Mouse (Mus musculus): ENCODE results near the gene Rassf4. TPM values are rescaled to one million over a fixed set of nuclear protein-coding genes. Genes with fewer than 3 reads are reported as not detected.
"Not testable (repeated sequence)": the region's sequence is repeated elsewhere in the genome, so short reads cannot be mapped to it uniquely, and the experiment has no call there.

The Rassf4 gene
- polyA plus RNA-seq, 1 experiment from 2014 or later, result 6.2 TPM

DNA sequence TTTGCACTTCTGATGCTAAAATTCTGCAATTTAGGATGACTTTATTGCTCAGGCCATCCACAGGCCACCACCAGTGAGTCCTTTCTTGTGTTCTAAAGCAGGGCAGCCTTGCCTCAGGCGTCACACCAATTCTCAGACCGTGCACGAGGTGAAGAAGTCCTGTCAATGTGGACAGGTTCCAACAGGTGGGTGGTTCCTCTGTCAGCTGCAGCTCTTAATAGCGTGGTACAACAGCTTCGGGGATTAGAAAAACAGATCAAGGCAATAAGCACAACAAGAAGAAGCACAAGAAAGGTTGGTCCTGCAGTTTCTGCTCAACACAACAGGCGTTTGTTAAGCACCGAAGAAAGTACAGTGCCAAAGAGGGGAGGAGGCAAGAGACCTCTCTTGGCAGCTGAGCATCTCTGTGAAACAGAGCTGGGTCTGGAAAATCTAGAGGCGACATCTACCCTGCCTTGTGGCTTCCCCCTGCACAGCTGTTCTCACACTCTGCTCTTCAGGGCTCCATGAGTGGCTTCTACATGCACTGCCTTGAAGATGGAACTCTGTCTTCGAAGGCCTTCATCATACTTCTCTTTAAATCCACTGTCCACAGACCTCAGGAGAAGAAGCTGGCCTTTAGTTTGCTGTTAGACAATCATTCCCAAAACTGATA is 37.0 kb downstream of the Rassf4 start:
- WGBS, result 53% methylated on average over 9 of the region's 9 CpGs
- ATAC-seq (replicated peaks; ENCODE audit: extremely low read depth, insufficient read depth, low FRiP score), result no peak
- no peak overlapping the region for H3K9ac ChIP-seq (ENCODE audit: low read length)
- H3K4me1 ChIP-seq (ENCODE audit: control insufficient read depth, insufficient read depth, low read length), result peaks cover 48% of the 10 kb centered on the region
- no peaks in the 10 kb centered on the region for H3K9me3 ChIP-seq (replicated peaks; ENCODE audit: control insufficient read depth, low read length)
- no peak overlapping the region for H3K4me3 ChIP-seq (ENCODE audit: low read length)
- H3K27me3 ChIP-seq (ENCODE audit: control insufficient read depth, insufficient read depth, low read length), result no peaks in the 10 kb centered on the region
- H3K36me3 ChIP-seq (ENCODE audit: control insufficient read depth, insufficient read depth), result no peaks in the 10 kb centered on the region; the same call in 1 of the 2 replicates
- H3K4me2 ChIP-seq (ENCODE audit: low read depth, low read length), result no peak overlapping the region
- peak overlapping the region; percentile 99 for H3K27ac ChIP-seq (ENCODE audit: low read length)

DNA sequence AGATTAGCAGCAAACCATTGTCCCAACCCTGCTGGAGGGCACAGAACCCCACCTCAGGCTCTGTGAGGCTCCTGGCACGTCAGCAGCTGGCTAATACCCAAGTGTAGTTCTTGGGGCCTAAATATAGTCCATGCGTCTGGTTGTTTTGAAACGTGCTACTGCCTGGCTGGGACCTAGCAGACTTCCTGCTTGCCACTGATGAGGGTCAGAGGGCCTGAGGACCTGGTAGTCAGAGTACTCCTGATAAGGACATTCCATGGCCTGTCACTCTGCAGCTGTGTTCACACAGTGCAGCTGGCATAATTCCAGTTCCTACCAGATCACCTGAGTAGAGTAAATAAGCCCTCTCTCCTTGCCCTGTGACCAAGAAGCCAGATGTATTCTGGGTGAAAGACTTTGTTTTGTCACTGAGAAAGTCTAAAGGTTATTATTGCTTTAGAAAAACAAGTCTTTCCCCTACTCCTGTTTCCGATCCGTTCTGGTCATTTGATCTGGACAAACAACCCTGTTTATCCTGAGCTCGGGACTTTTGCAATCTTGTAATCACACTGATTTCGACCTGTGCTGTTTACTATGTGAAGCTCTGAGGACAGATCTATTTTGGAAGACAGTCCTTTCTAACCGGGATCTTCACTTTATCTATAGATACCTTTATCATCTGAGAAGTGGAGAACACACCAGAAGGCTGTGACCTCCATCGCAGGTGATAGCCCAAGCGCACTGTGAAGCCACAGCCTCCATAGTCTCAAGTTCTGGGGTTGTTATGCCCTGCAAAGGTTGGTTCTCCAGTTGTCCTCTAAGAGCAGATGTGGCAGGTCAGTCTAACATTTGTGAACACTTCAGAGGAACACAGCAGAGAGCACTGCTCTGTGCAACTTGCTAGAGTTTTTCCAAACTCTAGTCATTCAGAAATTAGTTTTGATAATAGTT is 38.2 kb downstream of the Rassf4 start:
- no peak overlapping the region for H3K4me3 ChIP-seq (ENCODE audit: low read length)
- H3K9me3 ChIP-seq (replicated peaks; ENCODE audit: control insufficient read depth, low read length), result no peaks in the 10 kb centered on the region
- H3K4me1 ChIP-seq (ENCODE audit: control insufficient read depth, insufficient read depth, low read length), result peaks cover 48% of the 10 kb centered on the region
- ATAC-seq (replicated peaks; ENCODE audit: extremely low read depth, insufficient read depth, low FRiP score), result peak; percentile 96
- WGBS, result 14% methylated on average over 10 of the region's 10 CpGs
- H3K4me2 ChIP-seq (ENCODE audit: low read depth, low read length), result peak overlapping the region; percentile 21; the same call in 1 of the 2 replicates
- peak overlapping the region; percentile 72 for H3K9ac ChIP-seq (ENCODE audit: low read length)
- peak overlapping the region; percentile 99 for H3K27ac ChIP-seq (ENCODE audit: low read length)
- H3K36me3 ChIP-seq (ENCODE audit: control insufficient read depth, insufficient read depth), result no peaks in the 10 kb centered on the region; the same call in 1 of the 2 replicates
- H3K27me3 ChIP-seq (ENCODE audit: control insufficient read depth, insufficient read depth, low read length), result no peaks in the 10 kb centered on the region

DNA sequence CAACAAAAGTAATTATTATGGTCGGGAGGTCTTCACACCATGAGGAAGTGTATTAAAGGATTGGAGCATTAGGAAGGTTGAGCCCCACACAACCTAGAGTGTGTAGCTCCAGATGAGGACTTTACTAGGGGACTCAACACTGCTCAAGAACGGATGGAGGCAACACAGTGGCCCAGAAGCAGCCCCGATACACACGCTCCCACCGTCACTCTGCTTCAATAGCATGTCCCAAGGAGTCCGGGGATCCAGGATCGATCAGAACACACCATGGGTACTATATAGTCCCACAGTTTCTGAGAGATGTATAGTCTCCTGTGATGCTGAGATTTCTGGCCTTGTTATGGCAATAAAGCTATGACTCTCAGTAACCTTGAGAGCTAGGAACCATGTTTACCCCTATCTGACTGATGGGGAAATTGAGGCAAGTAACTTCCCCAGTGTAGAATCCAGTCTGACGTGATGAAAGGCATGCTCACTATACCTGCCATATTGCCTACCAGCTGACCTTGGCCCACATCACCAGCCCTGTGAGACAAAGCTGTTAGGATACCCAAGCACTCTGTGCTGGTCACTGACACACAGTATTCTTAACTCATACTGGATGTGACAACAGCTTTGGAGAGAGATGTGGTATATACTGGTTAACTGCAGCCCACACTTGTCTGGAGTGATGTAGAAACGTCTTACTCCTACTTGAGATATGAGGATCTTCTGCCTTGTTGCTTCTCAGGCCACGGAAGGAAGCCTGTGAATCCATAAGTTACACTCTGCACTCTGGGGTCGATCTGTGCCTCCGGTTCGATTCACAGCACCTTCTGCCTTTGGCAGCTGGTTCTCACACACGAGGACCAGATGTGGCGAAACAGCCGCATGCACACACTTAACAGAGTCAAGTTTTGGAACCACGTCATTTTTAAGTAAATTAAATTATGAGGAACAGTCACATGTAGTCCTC is 39.7 kb downstream of the Rassf4 start:
- Histone ChIP-seq H3K27ac (ENCODE audit: low read length) (peak overlapping the region; percentile 99), H3K9ac (ENCODE audit: low read length) (peak overlapping the region; percentile 72), H3K36me3 (ENCODE audit: control insufficient read depth, insufficient read depth) (no peaks in the 10 kb centered on the region; the same call in 1 of the 2 replicates), H3K4me3 (ENCODE audit: low read length) (no peak overlapping the region), H3K9me3 (replicated peaks; ENCODE audit: control insufficient read depth, low read length) (no peaks in the 10 kb centered on the region), H3K4me1 (ENCODE audit: control insufficient read depth, insufficient read depth, low read length) (peaks cover 44% of the 10 kb centered on the region), H3K27me3 (ENCODE audit: control insufficient read depth, insufficient read depth, low read length) (no peaks in the 10 kb centered on the region), H3K4me2 (ENCODE audit: low read depth, low read length) (no peak overlapping the region)
- no peak for ATAC-seq (replicated peaks; ENCODE audit: extremely low read depth, insufficient read depth, low FRiP score)
- WGBS, result 92% methylated on average over 17 of the region's 17 CpGs

DNA sequence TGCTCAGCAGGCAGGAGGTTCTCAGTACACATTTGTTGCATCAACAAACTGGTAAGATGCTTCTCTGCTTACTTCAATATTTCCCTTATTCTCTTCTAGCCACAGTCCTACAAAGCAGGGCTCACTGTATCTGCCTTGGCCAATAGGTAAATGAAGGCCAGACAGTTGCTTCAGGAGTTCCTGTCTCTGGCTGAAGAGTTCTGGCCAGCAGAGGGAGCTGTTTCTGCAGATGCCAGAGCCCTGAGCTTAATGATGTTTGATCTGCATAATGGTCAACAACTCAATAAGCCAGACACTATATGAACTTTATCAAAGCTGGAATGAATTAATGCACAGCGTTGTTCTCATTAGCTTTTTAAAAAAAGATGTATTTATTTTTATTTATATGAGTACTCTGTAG is 41.6 kb downstream of the Rassf4 start:
- Histone ChIP-seq H3K27ac (ENCODE audit: low read length) (no peak overlapping the region), H3K4me1 (ENCODE audit: control insufficient read depth, insufficient read depth, low read length) (peaks cover 35% of the 10 kb centered on the region), H3K9me3 (replicated peaks; ENCODE audit: control insufficient read depth, low read length) (no peaks in the 10 kb centered on the region), H3K9ac (ENCODE audit: low read length) (no peak overlapping the region), H3K4me2 (ENCODE audit: low read depth, low read length) (no peak overlapping the region), H3K4me3 (ENCODE audit: low read length) (no peak overlapping the region), H3K36me3 (ENCODE audit: control insufficient read depth, insufficient read depth) (no peaks in the 10 kb centered on the region; the same call in 1 of the 2 replicates), H3K27me3 (ENCODE audit: control insufficient read depth, insufficient read depth, low read length) (no peaks in the 10 kb centered on the region)
- no peak for ATAC-seq (replicated peaks; ENCODE audit: extremely low read depth, insufficient read depth, low FRiP score)
- 31% methylated on average over 1 of the region's 1 CpGs for WGBS

DNA sequence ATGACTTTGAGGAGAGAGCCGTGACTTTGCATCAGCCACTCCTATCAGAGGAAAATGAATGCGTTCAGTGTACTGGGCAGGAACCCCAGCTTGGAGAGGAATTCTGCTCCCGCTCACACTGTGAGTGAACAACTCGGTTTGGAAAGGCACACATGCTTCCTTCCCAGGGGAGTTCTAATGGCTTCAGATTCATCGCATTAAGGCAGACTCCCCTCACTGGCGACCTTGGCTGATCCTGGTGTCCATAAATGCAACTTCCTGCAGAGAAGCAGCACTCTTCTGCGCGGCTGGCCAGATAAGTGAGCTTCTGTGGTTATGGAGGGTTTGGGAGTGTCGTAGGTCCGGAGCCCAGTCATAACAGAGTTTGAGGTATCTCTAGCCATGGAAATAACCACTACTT is 44.0 kb downstream of the Rassf4 start:
- Histone ChIP-seq H3K27me3 (ENCODE audit: control insufficient read depth, insufficient read depth, low read length) (no peaks in the 10 kb centered on the region), H3K4me1 (ENCODE audit: control insufficient read depth, insufficient read depth, low read length) (peaks cover 12% of the 10 kb centered on the region), H3K4me2 (ENCODE audit: low read depth, low read length) (no peak overlapping the region), H3K36me3 (ENCODE audit: control insufficient read depth, insufficient read depth) (peaks cover 12% of the 10 kb centered on the region), H3K4me3 (ENCODE audit: low read length) (no peak overlapping the region), H3K9me3 (replicated peaks; ENCODE audit: control insufficient read depth, low read length) (no peaks in the 10 kb centered on the region), H3K27ac (ENCODE audit: low read length) (no peak overlapping the region), H3K9ac (ENCODE audit: low read length) (no peak overlapping the region)
- ATAC-seq (replicated peaks; ENCODE audit: extremely low read depth, insufficient read depth, low FRiP score), result no peak
- WGBS, result 80% methylated on average over 10 of the region's 10 CpGs

DNA sequence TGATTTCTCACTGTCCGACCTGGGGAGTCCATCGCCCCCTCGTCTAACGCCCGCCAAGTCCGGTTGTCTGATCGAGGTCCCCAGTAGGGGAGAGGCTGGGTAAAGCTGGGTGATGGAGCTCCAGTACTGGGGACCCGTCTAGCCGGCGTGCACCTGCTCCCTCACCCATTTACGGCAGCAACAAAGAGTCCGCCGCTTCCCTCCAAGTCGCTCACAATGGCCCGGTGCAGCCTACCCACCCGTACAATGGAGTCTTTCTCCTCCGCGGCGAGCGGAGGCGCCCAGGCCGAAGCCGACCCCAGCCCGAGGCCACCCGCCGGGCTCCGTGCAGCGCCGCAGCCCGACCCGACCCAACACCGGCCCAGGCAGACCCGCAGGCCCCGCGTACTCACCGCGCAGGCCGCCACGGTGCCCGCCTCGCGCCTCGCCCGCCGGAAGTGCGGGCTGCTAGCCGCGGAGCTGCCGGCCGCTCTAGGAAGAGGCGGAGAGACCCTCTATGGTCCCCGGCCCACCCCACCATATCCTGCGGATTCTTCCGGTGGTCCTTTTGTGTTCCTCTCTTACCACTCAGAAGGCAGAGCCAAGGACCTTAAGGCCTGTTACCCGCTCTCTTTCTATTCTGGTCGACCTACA is 45.1 kb downstream of the Rassf4 start, which contains the start of gene Zfp422:
TSS of gene Zfp422 (minus strand) at position 461 of the 633 bp plus-strand sequence.
- WGBS, result under 1% methylated on average over 56 of the region's 56 CpGs
- Histone ChIP-seq H3K9me3 (replicated peaks; ENCODE audit: control insufficient read depth, low read length) (no peaks in the 10 kb centered on the region), H3K27ac (ENCODE audit: low read length) (peak within 1 kb of the TSS; percentile 90), H3K36me3 (ENCODE audit: control insufficient read depth, insufficient read depth) (peaks cover 15% of the 10 kb centered on the region), H3K27me3 (ENCODE audit: control insufficient read depth, insufficient read depth, low read length) (no peaks in the 10 kb centered on the region), H3K4me3 (ENCODE audit: low read length) (peak within 1 kb of the TSS; percentile 86), H3K4me1 (ENCODE audit: control insufficient read depth, insufficient read depth, low read length) (peaks cover 6% of the 10 kb centered on the region), H3K4me2 (ENCODE audit: low read depth, low read length) (peak within 1 kb of the TSS; percentile 72), H3K9ac (ENCODE audit: low read length) (peak within 1 kb of the TSS; percentile 97)
- ATAC-seq (replicated peaks; ENCODE audit: extremely low read depth, insufficient read depth, low FRiP score), result peak; percentile 90

DNA sequence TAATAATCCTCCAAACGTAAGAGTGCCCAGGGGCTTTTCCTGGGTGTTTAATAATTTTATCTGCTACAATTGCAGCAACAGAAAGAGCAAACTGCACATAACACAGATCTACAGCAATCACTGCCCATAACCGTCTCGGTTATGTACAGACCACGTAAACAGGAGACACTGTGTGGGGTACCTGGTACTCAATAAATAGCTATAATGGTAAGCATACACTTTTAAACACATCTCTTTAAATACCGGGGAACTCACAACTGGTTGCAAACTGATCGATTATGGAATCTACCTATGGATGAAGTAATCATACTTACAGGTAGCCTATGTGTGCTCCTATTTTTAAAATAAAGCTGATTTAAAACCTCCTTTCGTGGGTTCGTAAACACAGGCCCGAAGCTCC is 45.7 kb downstream of the Rassf4 start:
- H3K9me3 ChIP-seq (replicated peaks; ENCODE audit: control insufficient read depth, low read length), result no peaks in the 10 kb centered on the region
- no peaks in the 10 kb centered on the region for H3K27me3 ChIP-seq (ENCODE audit: control insufficient read depth, insufficient read depth, low read length)
- peak overlapping the region; percentile 97 for H3K9ac ChIP-seq (ENCODE audit: low read length)
- ATAC-seq (replicated peaks; ENCODE audit: extremely low read depth, insufficient read depth, low FRiP score), result no peak
- H3K4me2 ChIP-seq (ENCODE audit: low read depth, low read length), result peak overlapping the region; percentile 72
- WGBS, result 14% methylated on average over 9 of the region's 9 CpGs
- H3K27ac ChIP-seq (ENCODE audit: low read length), result peak overlapping the region; percentile 90
- H3K36me3 ChIP-seq (ENCODE audit: control insufficient read depth, insufficient read depth), result peaks cover 15% of the 10 kb centered on the region
- H3K4me1 ChIP-seq (ENCODE audit: control insufficient read depth, insufficient read depth, low read length), result peaks cover 6% of the 10 kb centered on the region
- peak overlapping the region; percentile 86 for H3K4me3 ChIP-seq (ENCODE audit: low read length)

DNA sequence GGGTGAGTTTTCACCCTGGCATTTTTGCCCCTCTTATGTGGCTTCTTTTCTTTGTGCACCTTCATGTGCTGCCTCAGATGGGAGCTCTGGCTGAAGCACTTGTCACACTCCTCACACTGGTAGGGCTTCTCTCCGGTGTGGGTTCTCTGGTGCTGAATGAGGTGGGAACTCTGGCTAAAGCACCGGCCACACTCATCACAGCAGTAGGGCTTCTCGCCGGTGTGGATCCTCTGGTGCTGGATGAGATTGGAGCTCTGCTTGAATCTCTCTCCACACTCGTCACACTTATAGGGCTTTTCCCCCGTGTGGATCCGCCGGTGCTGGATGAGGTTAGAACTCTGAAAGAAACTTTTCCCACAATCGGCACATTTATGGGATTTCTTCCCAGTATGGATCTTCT is 47.3 kb downstream of the Rassf4 start:
- not testable (repeated sequence) for H3K9me3 ChIP-seq (replicated peaks; ENCODE audit: control insufficient read depth, low read length); H3K4me3 ChIP-seq (ENCODE audit: low read length); H3K27ac ChIP-seq (ENCODE audit: low read length); H3K4me1 ChIP-seq (ENCODE audit: control insufficient read depth, insufficient read depth, low read length); H3K27me3 ChIP-seq (ENCODE audit: control insufficient read depth, insufficient read depth, low read length); H3K4me2 ChIP-seq (ENCODE audit: low read depth, low read length); H3K9ac ChIP-seq (ENCODE audit: low read length); ATAC-seq (replicated peaks; ENCODE audit: extremely low read depth, insufficient read depth, low FRiP score)
- WGBS, result 92% methylated on average over 9 of the region's 9 CpGs
- H3K36me3 ChIP-seq (ENCODE audit: control insufficient read depth, insufficient read depth), result peaks cover 15% of the 10 kb centered on the region
